Mouse (Mus musculus) embryonic fibroblast, embryonic 13.5 days (primary cell): Measurements from ENCODE around the gene Zfp740. TPM values are rescaled to one million over a fixed set of nuclear protein-coding genes. Genes with fewer than 3 reads are reported as not detected.
A peak's percentile ranks its signal among the peaks of the same experiment; 100 is the strongest.

ENCODE experiments used
- H3K27ac ChIP-seq: 2 replicates; pipeline ENCODE4 v1.5.1; 2012; ENCODE audit warnings: low read length, control low read depth, inconsistent platforms; ENCODE audit not compliant: insufficient read depth
- H3K4me1 ChIP-seq: 2 replicates; pipeline ENCODE4 v1.6.1; 2011; ENCODE audit warnings: low read length; ENCODE audit not compliant: control insufficient read depth, insufficient read depth
- H3K4me3 ChIP-seq: 2 replicates; pipeline ENCODE4 v1.5.1; 2011; ENCODE audit warnings: mild to moderate bottlenecking, control low read depth, low read length; ENCODE audit not compliant: insufficient read depth
- CTCF ChIP-seq: IDR thresholded peaks from 2 replicates; pipeline ENCODE4 v1.5.1; 2011; ENCODE audit warnings: mild to moderate bottlenecking, control low read depth, low read length, moderate library complexity, borderline replicate concordance; ENCODE audit not compliant: insufficient read depth
- POLR2A ChIP-seq: IDR thresholded peaks from 2 replicates; pipeline ENCODE4 v1.6.1; 2011; ENCODE audit warnings: low read depth, mild to moderate bottlenecking, control low read depth, low read length, moderate library complexity
- polyA plus RNA-seq: library from polyadenylated mRNA; stranded (reverse); fragments of >200 nt; gene quantifications from 2 replicates; pipeline ENCODE4 v1.2.4, GENCODE M21; 2011; ENCODE audit warnings: low read depth; ENCODE audit not compliant: missing spikeins, insufficient read length

Gene Zfp740
- polyA plus RNA-seq, 1 experiment, result 49.5 TPM

- Histone ChIP-seq H3K27ac (no peak overlapping the region), H3K4me3 (no peak overlapping the region), H3K4me1 (peaks cover 5% of the 10 kb centered on the region; the same call in 1 of the 2 replicates)
- TF ChIP-seq POLR2A (no peak), CTCF (no peak)
Measured at GRCm38 (mm10) chr15:102191699-102192098, 11.3 kb upstream of the Zfp740 start.

- TF ChIP-seq POLR2A (no peak), CTCF (no peak)
- H3K27ac ChIP-seq, result no peak overlapping the region
- H3K4me1 ChIP-seq, result peaks cover 5% of the 10 kb centered on the region; the same call in 1 of the 2 replicates
- no peak overlapping the region for H3K4me3 ChIP-seq
Measured at GRCm38 (mm10) chr15:102192271-102192812, 10.7 kb upstream of the Zfp740 start.

GRCm38 (mm10) chr15:102192820-102193386, 10.1 kb upstream of the Zfp740 start:
- Histone ChIP-seq H3K27ac (no peak overlapping the region), H3K4me1 (peaks cover 5% of the 10 kb centered on the region; the same call in 1 of the 2 replicates), H3K4me3 (no peak overlapping the region)
- TF ChIP-seq CTCF, result no peak
- TF ChIP-seq POLR2A, result no peak

GRCm38 (mm10) chr15:102193652-102194051, 9.4 kb upstream of the Zfp740 start:
- H3K4me1 ChIP-seq, result peaks cover 5% of the 10 kb centered on the region; the same call in 1 of the 2 replicates
- H3K4me3 ChIP-seq, result no peak overlapping the region
- TF ChIP-seq POLR2A, result no peak
- no peak for TF ChIP-seq CTCF
- H3K27ac ChIP-seq, result no peak overlapping the region

- H3K4me3 ChIP-seq, result no peak overlapping the region
- no peak for TF ChIP-seq POLR2A
- TF ChIP-seq CTCF, result no peak
- H3K27ac ChIP-seq, result no peak overlapping the region
- H3K4me1 ChIP-seq, result peaks cover 5% of the 10 kb centered on the region; the same call in 1 of the 2 replicates
Measured at GRCm38 (mm10) chr15:102194439-102194838, 8.6 kb upstream of the Zfp740 start.

- no peak overlapping the region for H3K4me3 ChIP-seq
- TF ChIP-seq CTCF (no peak), POLR2A (no peak)
- no peak overlapping the region for H3K27ac ChIP-seq
- H3K4me1 ChIP-seq, result peaks cover 5% of the 10 kb centered on the region; the same call in 1 of the 2 replicates
Measured at GRCm38 (mm10) chr15:102195373-102195772, 7.7 kb upstream of the Zfp740 start.

- Histone ChIP-seq H3K27ac (no peak overlapping the region), H3K4me3 (no peak overlapping the region), H3K4me1 (peaks cover 9% of the 10 kb centered on the region; the same call in 1 of the 2 replicates)
- TF ChIP-seq POLR2A, result no peak
- TF ChIP-seq CTCF, result no peak
Measured at GRCm38 (mm10) chr15:102198841-102199240, 4.2 kb upstream of the Zfp740 start.

GRCm38 (mm10) chr15:102203835-102204381, 859 bp downstream of the Zfp740 start:
- H3K4me1 ChIP-seq, result peaks cover 7% of the 10 kb centered on the region
- peak overlapping the region; percentile 92 for H3K27ac ChIP-seq
- H3K4me3 ChIP-seq, result peak overlapping the region; percentile 98
- no peak for TF ChIP-seq CTCF
- TF ChIP-seq POLR2A, result peak; percentile 66

DNA sequence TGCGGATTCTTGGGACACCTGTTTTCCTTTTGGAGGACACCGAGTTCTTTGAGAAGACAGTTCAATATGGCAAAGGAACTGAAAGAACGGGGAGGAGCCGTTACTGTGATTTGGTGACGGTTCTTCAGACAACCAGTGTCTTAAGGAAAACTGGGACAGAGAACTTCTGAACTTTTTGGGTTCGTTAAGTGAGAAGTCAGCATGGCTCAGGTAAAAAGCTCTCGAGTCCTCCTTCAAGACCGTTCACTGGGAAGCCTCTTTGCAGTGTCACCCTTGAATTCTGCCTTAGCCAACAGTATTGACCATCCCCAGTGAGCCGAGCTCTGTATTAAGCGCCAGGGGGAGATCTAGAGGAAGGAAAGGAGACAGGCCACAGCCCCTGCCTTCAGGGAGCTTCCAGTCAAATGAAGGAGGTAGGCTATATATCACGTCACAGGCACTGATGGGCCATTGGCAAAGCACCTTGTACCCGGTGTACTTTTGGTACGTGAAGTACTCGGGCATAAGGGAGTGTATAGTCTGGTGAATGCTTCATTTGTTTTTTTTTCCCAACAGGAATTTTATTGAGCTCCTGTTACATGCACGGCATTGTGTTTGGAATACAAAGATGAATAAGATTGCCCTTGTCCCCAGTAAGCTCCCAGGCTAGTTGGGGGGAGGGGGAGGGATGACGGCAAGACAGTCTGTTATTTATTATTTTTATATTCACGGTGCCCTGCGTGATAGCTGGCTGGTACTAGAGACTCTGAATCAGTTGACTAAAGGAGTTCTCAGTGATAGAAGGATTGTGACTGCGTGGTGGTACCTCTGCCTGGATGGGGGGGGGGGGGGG, 1.8 kb downstream of the Zfp740 start, which contains the start of gene Csad:
TSS of gene Csad (minus strand) at position 51 of the 832 bp plus-strand sequence.
- Histone ChIP-seq H3K4me1 (peaks cover 7% of the 10 kb centered on the region), H3K27ac (peak within 1 kb of the TSS; percentile 92), H3K4me3 (peak within 1 kb of the TSS; percentile 98)
- TF ChIP-seq POLR2A, result no peak
- TF ChIP-seq CTCF, result no peak

GRCm38 (mm10) chr15:102205779-102206178, 2.7 kb downstream of the Zfp740 start:
- peak overlapping the region; percentile 15; the same call in 1 of the 2 replicates for H3K4me3 ChIP-seq
- TF ChIP-seq CTCF (no peak), POLR2A (no peak)
- peaks cover 7% of the 10 kb centered on the region for H3K4me1 ChIP-seq

DNA sequence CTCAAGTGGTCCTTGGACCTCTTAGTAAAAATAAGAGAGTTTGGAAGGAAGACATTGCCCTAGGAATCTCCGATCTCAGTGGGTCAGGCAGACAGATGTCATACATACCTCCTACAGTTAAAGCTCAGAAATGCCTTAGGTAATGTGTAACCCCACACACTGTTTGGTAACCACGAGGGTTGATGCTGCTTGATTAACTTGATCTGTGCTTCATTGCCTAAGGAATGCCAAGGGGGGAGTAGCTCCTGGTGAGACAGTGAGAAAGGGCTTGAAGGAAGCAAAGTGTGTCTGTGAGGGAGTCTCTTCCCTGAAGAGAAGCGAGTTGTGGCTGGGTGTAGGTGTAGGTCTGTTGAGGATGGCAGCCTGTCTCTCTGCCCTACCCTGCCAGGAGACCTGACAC, 4.3 kb downstream of the Zfp740 start:
- H3K4me3 ChIP-seq, result no peak overlapping the region
- H3K27ac ChIP-seq, result no peak overlapping the region
- H3K4me1 ChIP-seq, result peaks cover 4% of the 10 kb centered on the region
- TF ChIP-seq CTCF (no peak), POLR2A (no peak)

More at GRCm38 (mm10) chr15:102205779-102206178, 2.7 kb downstream of the Zfp740 start:
- H3K27ac ChIP-seq, result no peak overlapping the region
